ENCODE assay signal across 32 mouse cellular contexts in the genomic region with DNA sequence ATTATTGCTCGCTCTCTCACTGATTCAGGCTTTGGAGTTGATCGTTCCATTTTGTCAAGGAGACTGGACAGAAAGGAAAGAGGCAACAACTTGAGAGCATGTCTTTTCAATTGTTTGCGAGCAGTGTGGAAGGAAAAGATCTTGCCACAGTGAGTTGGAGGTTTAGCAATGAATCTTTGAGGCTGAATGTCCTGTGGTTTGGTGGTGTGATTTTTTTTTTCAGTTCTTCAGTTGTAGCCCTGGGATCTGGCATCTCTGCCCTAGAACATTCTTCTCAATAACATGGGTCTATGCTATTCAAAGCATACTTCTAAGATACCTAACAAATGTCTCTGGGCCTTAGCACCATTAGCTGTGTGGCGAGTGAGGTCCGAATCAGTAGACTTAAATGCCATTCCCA.
A peak's percentile ranks its signal among the peaks of the same experiment; 100 is the strongest.
DNase-seq lines count a peak whose midpoint lies in the region; ATAC-seq and TF ChIP-seq lines count a peak whose summit lies in the region.
"Had no signal": no experiment of that assay in that cellular context is flagged by ENCODE, and none has a peak within 500 bp of the region (broad histone marks: within the 10 kb centered on the region; RNA-seq: fewer than 3 reads in every experiment).

No protein-coding gene starts in this region.

- no peaks in the 10 kb centered on the region for H3K9me3 ChIP-seq in heart, embryonic 15.5 days (replicated peaks)
- H3K9me3 ChIP-seq: embryonic facial prominence, embryonic 12.5 days; forebrain, embryonic 10.5 days; forebrain, embryonic 15.5 days; intestine, embryonic 15.5 days; limb, embryonic 10.5 days; limb, embryonic 15.5 days; midbrain, embryonic 10.5 days; midbrain, embryonic 15.5 days; neural tube, embryonic 12.5 days had no signal

- intact Hi-C loops in gastrocnemius, adult 2 months (cut with DNase I), result loop anchor here (5.0 to 10.0 kb wide), 2 partner anchors 189 to 519 kb away; a partner anchor contains a TSS

- H3K4me1 ChIP-seq in heart, embryonic 15.5 days (replicated peaks), result peaks cover 16% of the 10 kb centered on the region
- H3K4me1 ChIP-seq in embryonic fibroblast, embryonic 13.5 days (ENCODE audit: control insufficient read depth, insufficient read depth, low read length), result peaks cover 23% of the 10 kb centered on the region
- H3K4me1 ChIP-seq: intestine, embryonic 15.5 days had no signal

- TF ChIP-seq POLR2A in embryonic fibroblast, embryonic 13.5 days (IDR thresholded peaks at IDR 0.05; ENCODE audit: low read depth, low read length), result no peak

- no peak for ATAC-seq in heart, embryonic 15.5 days (replicated peaks; ENCODE audit: insufficient number of reproducible peaks, insufficient read depth, low FRiP score, low read depth)
- ATAC-seq: forebrain, embryonic 15.5 days; hindbrain, embryonic 16.5 days; intestine, embryonic 15.5 days; midbrain, embryonic 15.5 days had no signal

- peak overlapping the region; percentile 85 for H3K27ac ChIP-seq in gastrocnemius, adult 2 months
- 0 out of 2 replicates have a peak overlapping the region, but pooled peaks have one; percentile 20 for H3K27ac ChIP-seq in heart, embryonic 15.5 days
- peak overlapping the region; percentile 74 for H3K27ac ChIP-seq in embryonic fibroblast, embryonic 13.5 days (ENCODE audit: insufficient read depth, low read length)
- H3K27ac ChIP-seq: embryonic facial prominence, embryonic 12.5 days; forebrain, embryonic 10.5 days; forebrain, embryonic 15.5 days; intestine, embryonic 15.5 days; kidney, postnatal 0 days; limb, embryonic 10.5 days; limb, embryonic 15.5 days; liver, embryonic 14.5 days; macrophage; midbrain, embryonic 10.5 days; midbrain, embryonic 15.5 days; neural tube, embryonic 12.5 days; stomach, postnatal 0 days had no signal

- no peaks in the 10 kb centered on the region for H3K27me3 ChIP-seq in heart, embryonic 15.5 days
- H3K27me3 ChIP-seq: embryonic facial prominence, embryonic 12.5 days; forebrain, embryonic 15.5 days; intestine, embryonic 15.5 days; limb, embryonic 15.5 days; midbrain, embryonic 15.5 days; neural tube, embryonic 12.5 days had no signal

- H3K4me3 ChIP-seq in gastrocnemius, adult 2 months, result no peak overlapping the region
- no peak overlapping the region for H3K4me3 ChIP-seq in heart, embryonic 15.5 days
- no peak overlapping the region for H3K4me3 ChIP-seq in embryonic fibroblast, embryonic 13.5 days (ENCODE audit: insufficient read depth, low read length)
- H3K4me3 ChIP-seq: embryonic facial prominence, embryonic 12.5 days; forebrain, embryonic 10.5 days; forebrain, embryonic 15.5 days; intestine, embryonic 15.5 days; limb, embryonic 10.5 days; limb, embryonic 15.5 days; midbrain, embryonic 10.5 days; midbrain, embryonic 15.5 days; neural tube, embryonic 12.5 days had no signal

- DNase-seq in gastrocnemius, adult 2 months, result no peak
- DNase-seq in gastrocnemius, postnatal 10 days, result no peak
- DNase-seq in heart, adult 8-10 months (ENCODE audit: low spot score), result no peak
- DNase-seq in CD4-positive helper T cell, adult 2 months (ENCODE audit: low read depth, low spot score), result peak; percentile 39
- no peak for DNase-seq in spleen, adult 12 weeks (ENCODE audit: low spot score)
- DNase-seq in cerebellum, adult 9-10 months, result no peak
- DNase-seq: adrenal gland, adult 8-10 months; cerebellum, adult 8-10 months; embryo, embryonic 11 days; gastrocnemius, postnatal 36 days; kidney, adult 8-10 months; lung, adult 2 months; lung, postnatal 10 days; thymus, adult 18-20 months; thymus, postnatal 36 days had no signal

- no peak overlapping the region for H3K9ac ChIP-seq in heart, embryonic 15.5 days
- H3K9ac ChIP-seq: embryonic facial prominence, embryonic 12.5 days; forebrain, embryonic 15.5 days; intestine, embryonic 15.5 days; limb, embryonic 15.5 days; liver, embryonic 14.5 days; midbrain, embryonic 15.5 days; neural tube, embryonic 12.5 days had no signal

- no peak overlapping the region for H3K4me2 ChIP-seq in heart, embryonic 15.5 days
- H3K4me2 ChIP-seq: embryonic facial prominence, embryonic 12.5 days; forebrain, embryonic 15.5 days; heart, embryonic 11.5 days; intestine, embryonic 15.5 days; limb, embryonic 15.5 days; midbrain, embryonic 15.5 days; neural tube, embryonic 12.5 days had no signal

- 85% methylated on average over 5 of the region's 5 CpGs for WGBS in heart, embryonic 15.5 days

- no peaks in the 10 kb centered on the region for H3K36me3 ChIP-seq in heart, embryonic 15.5 days
- H3K36me3 ChIP-seq: embryonic facial prominence, embryonic 12.5 days; forebrain, embryonic 10.5 days; forebrain, embryonic 15.5 days; intestine, embryonic 15.5 days; limb, embryonic 10.5 days; limb, embryonic 15.5 days; midbrain, embryonic 10.5 days; midbrain, embryonic 15.5 days; neural tube, embryonic 12.5 days had no signal

- no peak for TF ChIP-seq CTCF in gastrocnemius, adult 2 months (IDR thresholded peaks at IDR 0.05)
- TF ChIP-seq CTCF in embryonic fibroblast, embryonic 13.5 days (IDR thresholded peaks at IDR 0.05; ENCODE audit: borderline replicate concordance, insufficient read depth, low read length), result no peak

Comparison
In these comparisons a context has a peak if more than half of its experiments do, and no peak if none do; other contexts are left out.
1. H3K27ac ChIP-seq: peak in every context shown above with its lines; median percentile 85 in gastrocnemius, adult 2 months; 74 in embryonic fibroblast, embryonic 13.5 days; 20 in heart, embryonic 15.5 days.